Mouse (Mus musculus): ENCODE results near the gene Tmem33. TPM values are rescaled to one million over a fixed set of nuclear protein-coding genes. Genes with fewer than 3 reads are reported as not detected.

Tmem33 gene
- total RNA-seq (2015; ENCODE audit: low replicate concordance) (147 and 164 TPM in 2 replicates), total RNA-seq (2017; ENCODE audit: low replicate concordance) (80.3 and 89.9 TPM in 2 replicates)

DNA sequence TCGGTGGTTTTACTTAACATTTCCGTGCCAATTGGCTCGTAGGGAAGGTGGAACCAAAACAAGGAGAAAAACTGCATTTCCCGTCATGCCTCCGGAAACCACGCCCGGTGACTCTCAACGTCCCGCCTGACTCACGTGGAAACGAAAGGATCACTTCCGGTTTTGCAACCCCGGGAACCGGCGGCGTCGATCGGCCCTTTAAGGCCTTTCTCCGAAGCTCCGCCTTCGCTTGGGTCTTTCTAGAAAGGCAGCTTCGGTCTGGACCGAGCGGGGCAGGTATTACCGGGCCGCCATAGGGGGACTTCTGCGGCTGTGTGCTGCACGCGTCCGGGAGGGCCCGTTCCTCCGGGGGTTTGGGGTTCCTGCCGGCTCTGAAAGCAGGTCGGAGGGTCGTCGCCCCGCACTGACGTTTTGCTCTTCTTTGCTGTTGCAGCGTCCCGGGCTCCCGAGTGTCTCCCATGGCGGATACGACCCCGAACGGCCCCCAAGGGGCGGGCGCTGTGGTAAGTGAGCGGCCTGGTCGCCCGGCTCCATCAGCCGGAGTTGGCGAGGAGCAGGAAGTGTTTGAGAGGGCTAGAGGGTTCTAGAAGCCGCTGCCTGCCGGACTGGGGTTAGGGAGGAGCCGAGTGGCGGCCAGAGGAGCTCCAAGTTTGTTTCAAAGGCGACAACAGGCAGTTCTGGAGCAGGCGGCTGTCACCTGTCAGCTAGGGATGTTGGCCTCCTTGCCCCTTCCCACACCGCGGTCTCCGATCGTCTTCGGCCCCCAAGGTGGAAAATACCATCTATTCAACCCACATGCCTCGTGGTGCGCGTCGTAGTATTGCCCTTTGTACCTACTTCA lies at the start of gene Tmem33:
Gene Tmem33, plus strand, starts transcription at position 35 of the 841 bp plus-strand sequence.
- ATAC-seq (replicated peaks; ENCODE audit: low FRiP score, poor library complexity, severe bottlenecking) = peak; percentile 94

DNA sequence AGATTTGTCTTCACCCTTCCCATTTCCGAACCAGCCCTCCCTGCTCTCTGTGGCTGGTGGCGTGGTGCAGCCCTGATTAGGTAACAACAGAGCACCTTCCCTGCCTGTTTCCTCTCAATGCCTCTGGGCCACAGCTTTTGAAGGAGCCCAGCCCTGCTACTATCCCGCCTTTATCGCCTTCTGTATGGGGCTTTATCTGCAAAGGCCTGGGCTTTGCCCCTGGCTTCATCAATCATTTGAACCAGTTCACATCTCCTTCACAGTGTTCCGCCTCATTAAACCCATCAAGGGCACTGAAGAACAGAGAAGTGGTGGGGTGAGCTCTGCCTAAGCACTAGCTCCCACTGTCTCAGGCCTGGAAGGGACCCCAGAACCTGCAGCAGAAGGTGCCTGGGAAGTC lies 47.2 kb upstream of the Tmem33 start:
- no peak for ATAC-seq (replicated peaks; ENCODE audit: low FRiP score, poor library complexity, severe bottlenecking)

DNA sequence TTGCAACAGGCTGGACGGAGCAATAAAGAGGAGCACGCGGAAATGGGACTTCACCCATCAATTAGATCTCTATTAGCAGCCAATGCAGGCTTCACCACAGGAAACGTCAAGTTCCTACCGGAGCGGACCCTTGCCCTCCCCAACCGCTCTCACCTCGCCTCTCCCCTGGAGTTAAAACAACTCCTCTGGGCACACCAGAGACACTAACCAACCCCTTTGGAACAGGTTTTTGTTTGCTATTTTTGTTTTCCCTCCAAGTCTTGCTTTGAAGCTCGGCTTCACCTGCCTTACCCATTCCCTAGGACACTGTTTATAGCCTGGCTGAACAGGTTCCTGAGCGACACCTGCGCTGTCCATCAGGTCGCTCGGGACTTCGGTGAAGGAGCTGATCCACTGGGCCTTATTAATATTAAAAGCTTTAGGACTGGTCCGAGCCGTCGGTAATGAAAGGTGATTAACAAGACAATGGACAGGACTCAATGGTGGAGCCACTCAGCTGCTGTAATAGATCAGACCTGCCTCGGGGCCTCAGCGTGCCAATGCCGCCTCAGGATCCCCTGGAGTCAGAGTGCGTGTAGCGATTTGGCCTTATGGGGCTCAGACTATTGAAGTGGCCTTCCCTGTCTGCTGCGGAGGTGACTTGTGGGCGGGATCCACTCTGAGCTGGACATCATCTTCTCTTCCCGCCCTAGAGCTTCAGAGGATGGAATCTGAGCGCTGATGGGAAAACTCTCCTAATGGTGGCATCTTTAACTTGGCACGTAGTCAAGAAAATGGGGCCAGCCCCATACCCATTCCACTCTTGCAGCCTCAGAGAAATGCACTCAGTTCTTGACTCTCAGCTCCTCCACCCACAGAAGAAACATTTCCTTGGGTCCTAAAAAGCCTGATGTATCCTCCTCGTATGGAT lies 45.0 kb upstream of the Tmem33 start:
- ATAC-seq (replicated peaks; ENCODE audit: low FRiP score, poor library complexity, severe bottlenecking) = no peak

DNA sequence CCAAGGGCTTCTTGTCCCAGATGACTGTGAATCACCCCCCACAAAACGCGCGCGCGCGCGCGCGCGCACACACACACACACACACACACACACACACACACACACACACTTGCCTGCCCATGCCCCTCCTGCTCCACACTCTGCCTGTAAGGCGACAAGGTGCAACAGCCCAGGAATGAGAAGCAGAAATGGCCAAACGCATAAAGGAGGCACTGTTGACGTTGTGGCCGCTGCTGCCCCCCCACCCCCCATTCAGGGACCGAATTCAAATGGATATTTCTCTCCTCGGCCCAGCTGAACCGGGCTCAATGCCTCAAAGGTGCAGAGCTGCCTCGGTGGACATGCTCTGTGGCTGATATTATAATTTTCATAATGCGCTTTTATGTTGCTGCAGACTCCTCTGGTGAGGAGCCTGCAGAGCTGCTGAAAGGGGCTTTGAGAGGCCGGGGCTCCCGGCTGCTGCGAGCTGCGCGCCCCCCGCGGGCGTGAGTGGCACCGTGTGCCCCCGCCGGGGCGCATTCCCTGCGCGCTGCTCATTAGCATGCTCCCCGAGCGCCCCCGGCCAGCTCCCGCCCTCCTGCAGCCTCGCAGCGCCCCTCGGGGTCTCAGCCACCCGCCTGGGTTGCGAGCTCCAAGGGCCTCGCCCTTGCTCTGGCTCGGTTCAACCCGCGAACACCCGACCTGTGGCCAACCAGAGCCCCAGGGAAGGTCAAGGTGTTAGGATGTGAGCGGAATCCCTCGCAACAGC lies 44.2 kb upstream of the Tmem33 start:
- no peak for ATAC-seq (replicated peaks; ENCODE audit: low FRiP score, poor library complexity, severe bottlenecking)

DNA sequence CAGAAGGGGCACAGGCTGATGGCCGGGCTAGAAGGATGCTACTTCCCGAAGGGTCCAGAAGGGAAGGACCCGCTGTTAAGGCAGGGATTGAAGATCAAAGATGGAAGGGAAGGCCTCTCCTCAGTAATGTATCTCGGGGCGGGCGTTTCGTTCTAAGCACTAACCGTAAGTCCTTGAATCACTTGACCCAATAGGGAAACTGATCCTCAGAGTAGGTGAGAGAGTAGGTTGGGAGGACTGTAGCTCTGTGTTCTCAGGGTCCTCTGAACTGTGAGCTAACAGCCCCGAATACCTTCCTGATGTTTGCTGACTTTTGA lies 43.6 kb upstream of the Tmem33 start:
- ATAC-seq (replicated peaks; ENCODE audit: low FRiP score, poor library complexity, severe bottlenecking) = no peak

DNA sequence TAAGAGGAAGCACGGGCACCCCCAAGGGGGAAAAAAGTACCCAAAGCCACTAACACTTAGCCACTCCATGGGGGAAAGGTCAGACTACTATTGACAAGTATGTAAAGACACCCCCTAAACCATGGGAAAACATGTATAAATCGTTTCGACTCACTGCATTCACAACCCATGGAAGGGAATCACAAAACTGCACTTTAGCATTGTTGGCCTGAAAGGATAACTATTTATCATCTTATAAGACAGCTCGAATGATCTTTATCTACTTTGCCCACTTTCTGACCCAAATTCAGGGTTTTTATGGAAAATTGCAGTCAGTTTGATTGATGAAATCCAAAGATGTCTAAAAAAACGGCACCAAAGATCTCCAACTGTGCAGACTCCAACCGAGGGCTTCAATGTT lies 38.5 kb upstream of the Tmem33 start:
- ATAC-seq (replicated peaks; ENCODE audit: low FRiP score, poor library complexity, severe bottlenecking) = no peak

DNA sequence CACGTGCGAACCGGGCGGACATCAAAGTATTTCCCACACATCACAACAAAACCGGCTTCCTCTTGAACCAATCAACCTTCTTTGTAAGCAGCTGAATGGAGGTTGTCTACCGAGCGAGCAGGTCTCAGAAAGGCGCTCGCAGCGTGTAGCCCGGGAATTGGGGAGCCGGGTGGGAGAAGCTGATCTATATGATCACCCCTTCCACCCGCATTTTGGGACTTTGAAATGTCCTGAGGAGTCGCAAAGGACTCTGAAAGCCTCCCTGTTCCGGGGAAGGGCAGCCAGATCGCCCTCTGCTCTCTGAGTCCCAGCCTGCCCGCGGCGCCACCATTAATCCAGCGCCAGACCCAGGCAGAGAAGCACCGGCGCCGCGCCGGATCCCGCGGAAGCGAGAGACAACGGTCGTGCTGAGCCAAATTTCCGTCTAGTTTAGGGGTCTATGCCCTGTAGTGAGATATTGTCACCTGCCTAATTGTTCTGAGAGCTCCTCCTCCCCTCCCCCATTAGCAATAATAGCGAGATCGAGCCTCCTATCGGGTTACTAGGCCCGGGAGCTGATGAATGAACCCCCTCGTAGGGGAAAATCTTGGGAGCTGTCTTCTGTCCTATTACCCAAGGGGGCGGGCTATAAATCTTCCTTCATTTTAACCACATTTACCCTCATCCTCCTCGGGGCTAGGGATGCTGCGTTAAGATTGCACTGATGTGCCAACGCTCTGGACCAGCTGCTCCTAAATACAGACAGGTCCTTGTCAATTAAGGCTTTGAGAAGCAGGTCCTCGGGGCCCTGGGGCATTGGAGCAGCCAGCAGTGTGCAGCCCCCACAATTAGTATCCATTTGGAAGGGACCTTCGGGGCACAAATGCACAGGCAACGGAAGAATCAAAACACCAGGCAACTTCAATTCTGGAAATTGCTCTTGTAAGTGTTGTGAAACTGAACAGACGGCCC lies 37.6 kb upstream of the Tmem33 start:
- ATAC-seq (replicated peaks; ENCODE audit: low FRiP score, poor library complexity, severe bottlenecking) = no peak

DNA sequence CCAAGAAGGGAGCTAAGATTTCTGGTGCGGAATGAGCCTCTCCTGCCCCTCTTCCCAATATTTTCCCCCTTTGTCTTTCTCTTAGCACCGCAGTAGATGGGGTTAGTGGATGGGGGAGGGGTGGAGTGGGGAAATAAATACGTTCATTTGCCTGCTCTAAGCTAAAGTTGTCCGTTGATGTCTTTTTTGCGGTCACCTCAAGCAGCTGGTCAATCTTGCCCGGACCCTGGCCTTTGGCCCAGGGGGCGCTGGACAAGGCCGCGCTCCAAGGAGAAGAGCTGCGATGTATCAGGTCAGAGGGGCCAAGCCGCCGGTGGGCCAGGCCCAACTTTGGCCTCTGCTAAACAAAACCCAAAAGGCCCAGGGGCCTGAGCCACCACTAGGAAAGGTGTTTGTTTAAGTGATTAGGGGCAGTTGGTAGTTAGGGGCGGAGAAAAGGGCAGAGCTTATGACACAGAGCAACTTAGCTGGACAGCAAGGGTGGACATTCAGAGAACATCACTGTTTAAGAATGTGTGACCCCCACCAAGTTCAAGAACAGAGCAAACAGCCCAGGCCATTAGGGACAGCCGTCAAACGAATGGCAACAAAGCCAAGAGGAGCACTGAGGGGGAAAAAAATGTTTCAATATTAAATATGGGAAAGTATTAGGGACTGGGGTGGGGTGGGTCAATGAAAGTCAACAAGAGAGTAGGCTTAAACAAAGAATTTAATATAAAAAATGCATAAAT lies 36.8 kb upstream of the Tmem33 start:
- no peak for ATAC-seq (replicated peaks; ENCODE audit: low FRiP score, poor library complexity, severe bottlenecking)

DNA sequence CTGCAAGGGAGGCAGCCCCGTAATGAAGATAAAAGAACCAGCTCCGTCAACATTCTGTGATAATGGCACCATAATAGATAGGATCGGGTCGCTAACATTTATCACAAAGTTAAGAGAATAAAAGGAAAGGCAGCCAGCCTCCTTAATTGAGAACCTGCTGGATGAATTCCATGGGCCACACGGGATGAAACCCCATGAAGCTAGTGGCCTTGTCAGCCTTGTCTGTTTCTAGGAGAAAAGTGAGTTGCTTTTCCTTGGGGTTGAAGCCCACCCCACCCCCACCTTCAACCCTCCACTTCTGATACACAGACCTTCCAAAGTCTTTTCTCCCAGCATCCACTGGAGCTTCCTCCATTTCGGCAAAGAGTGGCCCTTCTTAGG lies 36.3 kb upstream of the Tmem33 start:
- ATAC-seq (replicated peaks; ENCODE audit: low FRiP score, poor library complexity, severe bottlenecking) = no peak

DNA sequence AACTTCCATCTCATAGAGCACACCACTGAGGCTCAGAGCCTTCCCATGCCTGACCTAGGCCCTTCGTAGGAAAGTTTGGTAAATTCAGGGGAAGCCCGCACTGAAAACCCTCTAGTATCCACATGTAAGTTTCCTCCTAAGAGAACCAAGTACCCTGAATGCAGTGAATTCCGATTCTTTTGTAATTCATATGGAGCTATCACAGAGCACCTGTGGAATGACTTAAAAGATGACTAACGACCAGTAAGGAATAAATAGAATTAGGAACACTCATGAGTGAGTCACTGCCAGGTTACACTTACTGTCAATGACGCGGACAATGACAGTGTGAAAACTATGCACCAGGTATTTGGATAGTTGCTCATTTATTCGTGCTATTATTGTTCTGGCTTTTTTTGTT lies 34.6 kb upstream of the Tmem33 start:
- ATAC-seq (replicated peaks; ENCODE audit: low FRiP score, poor library complexity, severe bottlenecking) = no peak

DNA sequence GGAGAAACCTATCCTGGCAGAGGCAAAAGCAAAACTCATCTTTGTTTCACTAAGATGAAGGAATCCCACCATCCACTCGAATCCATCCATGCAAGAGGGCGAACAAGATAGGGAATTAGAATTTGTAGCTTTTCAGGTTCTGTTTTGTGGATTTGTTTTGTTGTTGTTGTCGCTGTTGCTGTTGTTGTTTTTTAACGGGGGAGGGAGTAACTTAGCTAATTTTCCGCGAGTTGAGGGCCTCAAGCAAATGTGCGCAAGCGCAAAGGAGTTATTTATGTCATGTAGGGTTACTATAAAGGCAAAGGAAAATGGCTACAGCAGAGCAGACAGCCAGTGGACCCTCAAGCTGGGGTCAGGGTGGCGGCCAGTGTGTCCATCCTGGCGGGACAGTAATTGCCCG lies 33.1 kb upstream of the Tmem33 start:
- ATAC-seq (replicated peaks; ENCODE audit: low FRiP score, poor library complexity, severe bottlenecking) = no peak

DNA sequence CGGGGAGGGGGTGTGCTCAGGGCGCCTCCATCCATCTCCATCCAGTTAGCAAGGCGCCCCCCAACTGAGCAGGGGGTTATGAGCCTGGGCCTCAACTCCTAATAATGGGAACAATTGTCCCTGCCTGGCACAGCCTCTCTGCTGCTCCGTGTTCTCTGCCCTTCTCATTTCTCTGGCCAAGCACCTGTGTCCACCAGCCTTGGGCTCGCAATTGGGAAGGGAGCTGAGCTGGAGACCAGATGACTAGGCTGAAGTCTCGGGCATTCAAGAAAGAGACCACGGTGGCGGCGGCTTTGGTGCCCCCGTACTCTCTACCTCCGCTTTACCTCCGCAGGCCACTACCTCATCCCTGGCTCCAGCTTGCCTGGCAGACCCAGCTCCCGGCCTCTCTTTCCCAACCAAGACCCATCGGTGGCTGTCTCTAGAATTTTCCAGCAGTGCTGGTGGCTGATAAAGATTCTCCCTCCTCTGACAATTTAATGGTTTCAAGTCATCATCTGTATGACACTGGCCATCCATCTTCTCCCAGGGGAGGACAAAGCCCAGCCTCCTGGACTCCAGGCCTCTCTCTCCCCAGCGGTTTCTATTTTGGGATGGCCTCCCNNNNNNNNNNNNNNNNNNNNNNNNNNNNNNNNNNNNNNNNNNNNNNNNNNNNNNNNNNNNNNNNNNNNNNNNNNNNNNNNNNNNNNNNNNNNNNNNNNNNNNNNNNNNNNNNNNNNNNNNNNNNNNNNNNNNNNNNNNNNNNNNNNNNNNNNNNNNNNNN lies 32.5 kb upstream of the Tmem33 start:
- no peak for ATAC-seq (replicated peaks; ENCODE audit: low FRiP score, poor library complexity, severe bottlenecking)

DNA sequence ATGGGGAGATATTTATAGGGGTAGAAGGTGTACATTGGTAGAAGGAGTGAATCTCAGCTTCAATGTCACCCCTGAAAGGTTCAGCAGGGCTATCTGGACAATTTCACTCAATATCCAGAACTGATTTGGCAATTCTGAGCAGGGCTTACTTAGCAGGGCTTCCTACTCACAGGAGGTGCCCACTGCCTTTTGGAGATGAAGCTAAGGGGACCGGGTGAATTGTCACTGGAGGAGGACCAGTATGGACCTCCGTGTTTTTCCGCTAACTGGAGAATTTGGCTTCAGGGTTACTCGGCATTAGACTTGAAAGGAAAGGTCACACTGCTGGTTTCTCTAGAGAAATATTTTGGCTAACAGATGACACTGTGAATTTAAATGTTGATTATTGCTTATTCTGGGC lies 25.7 kb upstream of the Tmem33 start:
- ATAC-seq (replicated peaks; ENCODE audit: low FRiP score, poor library complexity, severe bottlenecking) = no peak

DNA sequence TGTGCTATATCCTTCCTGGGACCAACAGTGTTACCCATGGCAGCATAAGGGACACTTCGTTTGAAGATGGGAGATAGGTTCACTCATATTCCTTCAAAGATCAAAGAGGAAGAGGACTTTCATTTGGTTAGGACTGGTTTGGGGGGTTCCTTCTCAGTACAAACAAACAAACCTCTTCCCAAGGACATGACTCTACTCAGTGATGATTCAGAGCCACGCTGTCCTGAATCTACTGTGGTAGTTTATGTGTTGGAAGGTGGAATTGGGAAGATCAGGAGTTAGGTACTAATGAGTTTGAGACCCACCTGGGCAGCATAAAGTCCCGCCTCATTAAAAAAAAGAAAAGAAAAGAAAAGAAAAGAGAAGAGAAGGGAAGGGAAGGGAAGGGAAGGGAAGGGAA lies 24.9 kb upstream of the Tmem33 start:
- ATAC-seq (replicated peaks; ENCODE audit: low FRiP score, poor library complexity, severe bottlenecking) = no peak

DNA sequence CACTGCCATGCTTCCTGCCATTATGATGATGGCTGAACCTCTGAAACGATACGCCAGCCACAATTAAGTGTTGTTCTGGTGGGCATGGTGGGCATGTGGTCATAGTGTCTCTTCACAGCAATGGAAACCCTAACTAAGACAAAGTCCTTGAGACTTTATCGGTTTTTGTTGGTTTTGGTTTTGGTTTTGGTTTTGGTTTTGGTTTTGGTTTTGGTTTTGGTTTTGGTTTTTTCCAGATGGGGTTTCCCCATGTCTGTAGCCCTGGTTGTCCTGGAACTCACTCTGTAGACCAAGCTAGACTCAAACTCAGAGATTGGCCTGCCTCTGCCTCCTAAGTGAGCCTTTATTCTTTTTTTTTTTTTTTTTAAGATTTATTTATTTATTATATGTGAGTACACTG lies 23.8 kb upstream of the Tmem33 start:
- ATAC-seq (replicated peaks; ENCODE audit: low FRiP score, poor library complexity, severe bottlenecking) = no peak

DNA sequence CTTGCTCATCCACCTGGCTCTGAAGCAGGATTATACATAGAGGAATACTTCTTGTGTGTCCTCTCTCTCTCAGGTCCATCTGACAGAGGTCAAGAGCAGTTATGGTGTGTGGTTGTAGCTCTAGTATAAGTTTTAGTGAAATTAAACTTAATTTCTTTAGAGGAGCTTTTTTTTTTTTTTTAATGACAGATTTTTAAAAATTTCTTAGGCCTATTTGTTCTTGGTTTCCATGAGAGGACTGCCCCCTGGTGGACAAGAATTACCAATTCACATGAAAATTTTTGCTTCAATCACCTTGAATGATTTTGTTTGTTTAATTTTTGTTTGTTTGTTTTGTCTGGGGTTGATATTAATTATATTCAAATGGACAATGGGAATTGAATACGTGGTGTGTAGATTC lies 22.1 kb upstream of the Tmem33 start:
- ATAC-seq (replicated peaks; ENCODE audit: low FRiP score, poor library complexity, severe bottlenecking) = 0 out of 2 replicates have a peak, but pooled peaks have one; percentile 67

DNA sequence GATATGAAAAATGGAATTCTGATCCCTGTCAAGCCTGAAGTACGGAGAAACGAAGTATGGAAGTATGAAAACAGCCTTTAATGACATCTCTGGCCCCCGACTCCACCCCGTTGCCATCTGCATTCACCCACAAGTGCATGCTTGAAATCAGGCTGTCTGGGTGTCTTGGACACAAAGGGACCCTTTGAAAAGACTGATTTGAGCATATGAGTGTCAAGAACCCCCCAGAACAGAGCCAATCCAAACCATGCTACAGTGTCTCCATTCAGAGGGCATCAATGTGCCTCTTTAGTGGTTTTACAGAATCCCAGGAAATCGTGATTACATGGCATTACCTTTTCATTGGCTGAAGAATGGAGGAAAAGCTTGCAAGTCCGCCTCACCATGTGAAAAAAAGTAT lies 18.7 kb upstream of the Tmem33 start:
- no peak for ATAC-seq (replicated peaks; ENCODE audit: low FRiP score, poor library complexity, severe bottlenecking)

DNA sequence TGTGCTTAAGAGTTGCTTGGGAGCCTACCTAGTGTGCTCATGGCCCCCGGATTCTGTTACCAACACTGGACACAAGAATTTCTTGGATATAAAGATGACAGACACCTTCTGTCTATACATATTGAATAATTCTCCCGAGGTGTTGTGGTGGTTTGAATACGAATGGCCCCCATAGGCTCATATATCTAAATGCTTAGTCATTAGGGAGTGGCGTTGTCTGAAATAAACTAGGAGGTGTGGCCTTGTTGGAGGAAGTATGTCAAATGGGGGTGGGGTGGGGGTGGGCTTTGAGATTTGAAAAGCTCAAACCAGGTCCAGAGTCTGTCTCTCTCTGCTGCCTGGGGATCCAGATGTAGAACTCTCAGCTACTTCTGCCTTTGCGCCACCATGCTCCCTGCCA lies 17.1 kb upstream of the Tmem33 start:
- no peak for ATAC-seq (replicated peaks; ENCODE audit: low FRiP score, poor library complexity, severe bottlenecking)

Measured in erythroblast, adult 5-6 weeks (primary cell).